Mouse (Mus musculus): ENCODE measurements at regions not wholly inside any gene's neighbourhood (a gene's known extent, or its start where the extent isn't known, plus 50 kb on each side); places are given as distances from the start of the nearest gene placed in this dataset.

- TF ChIP-seq POLR2A (IDR thresholded peaks at IDR 0.05; ENCODE audit: extremely low read depth, insufficient read depth, low read length), result no peak
- TF ChIP-seq CTCF (IDR thresholded peaks at IDR 0.05; ENCODE audit: extremely low read depth, insufficient read depth, low read length), result no peak
Observed at GRCm38 (mm10) chr16:29950136-29950535, 114.0 kb upstream of the Hes1 start.

All from cortical plate, adult 2 months (tissue).